Mouse (Mus musculus) cerebellum, adult (tissue): ENCODE results near the gene Slc41a3.
A peak's percentile ranks its signal among the peaks of the same experiment; 100 is the strongest.
"Not testable (repeated sequence)": the region's sequence is repeated elsewhere in the genome, so short reads cannot be mapped to it uniquely, and the experiment has no call there.

Experiments
- ATAC-seq: cut with Nextera tagmentation; 2 replicates; pipeline ENCODE4 v1.9.2; 2017; ENCODE audit warnings: mild to moderate bottlenecking, moderate library complexity, mixed read lengths; ENCODE audit not compliant: insufficient number of reproducible peaks, low FRiP score, low TSS enrichment

Gene Slc41a3

GRCm38 (mm10) chr6:90622758-90623455 is 18.4 kb downstream of the Slc41a3 start:
- ATAC-seq: no peak

- ATAC-seq: no peak
These were observed 18.9 kb downstream of the Slc41a3 start for GRCm38 (mm10) chr6:90623456-90623836.

GRCm38 (mm10) chr6:90624184-90624583 is 19.7 kb downstream of the Slc41a3 start:
- no peak for ATAC-seq

- ATAC-seq: no peak
These were observed 20.2 kb downstream of the Slc41a3 start for GRCm38 (mm10) chr6:90624733-90625132.

- ATAC-seq: no peak
These were observed 20.9 kb downstream of the Slc41a3 start for GRCm38 (mm10) chr6:90625207-90625994.

- ATAC-seq: no peak
These were observed 23.0 kb downstream of the Slc41a3 start for GRCm38 (mm10) chr6:90627556-90627955.

GRCm38 (mm10) chr6:90629506-90629905 is 25.0 kb downstream of the Slc41a3 start:
- no peak for ATAC-seq

GRCm38 (mm10) chr6:90630427-90630826 is 25.9 kb downstream of the Slc41a3 start:
- no peak for ATAC-seq

GRCm38 (mm10) chr6:90632526-90632925 is 28.0 kb downstream of the Slc41a3 start:
- ATAC-seq: not testable (repeated sequence)

- ATAC-seq: no peak
These were observed 30.6 kb downstream of the Slc41a3 start for GRCm38 (mm10) chr6:90635081-90635480.

- ATAC-seq: no peak
These were observed 31.1 kb downstream of the Slc41a3 start for GRCm38 (mm10) chr6:90635611-90636010.

- no peak for ATAC-seq
These were observed 38.5 kb downstream of the Slc41a3 start for GRCm38 (mm10) chr6:90643057-90643456.

- no peak for ATAC-seq
These were observed 40.4 kb downstream of the Slc41a3 start for GRCm38 (mm10) chr6:90644965-90645364.

GRCm38 (mm10) chr6:90648391-90648790 is 43.9 kb downstream of the Slc41a3 start:
- no peak for ATAC-seq

- no peak for ATAC-seq
These were observed 44.8 kb downstream of the Slc41a3 start for GRCm38 (mm10) chr6:90649279-90649678.

- no peak for ATAC-seq
These were observed 46.1 kb downstream of the Slc41a3 start for GRCm38 (mm10) chr6:90650634-90651033.

GRCm38 (mm10) chr6:90653736-90654135 is 49.2 kb downstream of the Slc41a3 start:
- ATAC-seq: 0 out of 2 replicates have a peak, but pooled peaks have one; percentile 43

- not testable (repeated sequence) for ATAC-seq
These were observed 51.9 kb downstream of the Slc41a3 start for GRCm38 (mm10) chr6:90656344-90656850.

- no peak for ATAC-seq
These were observed 55.4 kb downstream of the Slc41a3 start for GRCm38 (mm10) chr6:90659913-90660312.

- no peak for ATAC-seq
These were observed 56.0 kb downstream of the Slc41a3 start for GRCm38 (mm10) chr6:90660398-90661028.

- ATAC-seq: no peak
These were observed 56.5 kb downstream of the Slc41a3 start for GRCm38 (mm10) chr6:90661029-90661399.
